Mouse (Mus musculus) intestine, postnatal 0 days (tissue): ENCODE results near the gene Anp32a. TPM values are rescaled to one million over a fixed set of nuclear protein-coding genes. Genes with fewer than 3 reads are reported as not detected.

Experiments used
- ATAC-seq: fragments of 200-750 bp; cut with Nextera tagmentation; 2 replicates; pipeline ENCODE4 v1.8.0; 2017; ENCODE audit warnings: mild to moderate bottlenecking, moderate TSS enrichment, moderate library complexity
- H3K27ac ChIP-seq: fragments of 300-500 bp; sonication (generic); 2 replicates; pipeline ENCODE4 v1.5.1; 2014; ENCODE audit warnings: mild to moderate bottlenecking, low read depth, low read length, moderate library complexity
- H3K27me3 ChIP-seq: fragments of 300-500 bp; sonication (generic); replicated peaks from 2 replicates; pipeline ENCODE4 v1.6.1; 2014; ENCODE audit warnings: low read length, mixed read lengths; ENCODE audit not compliant: control insufficient read depth, insufficient read depth
- H3K36me3 ChIP-seq: fragments of 300-500 bp; sonication (generic); 2 replicates; pipeline ENCODE4 v1.6.1; 2014; ENCODE audit warnings: mild to moderate bottlenecking, moderate library complexity; ENCODE audit not compliant: control insufficient read depth, insufficient read depth
- H3K4me1 ChIP-seq: fragments of 300-500 bp; sonication (generic); replicated peaks from 2 replicates; pipeline ENCODE4 v1.6.1; 2014; ENCODE audit warnings: antibody characterized with exemption, low read length, mixed read lengths; ENCODE audit not compliant: control insufficient read depth, insufficient read depth
- H3K4me2 ChIP-seq: fragments of 300-500 bp; sonication (generic); replicated peaks from 2 replicates; pipeline ENCODE4 v1.6.1; 2014; ENCODE audit warnings: low read depth, mild to moderate bottlenecking, moderate library complexity
- H3K4me3 ChIP-seq: fragments of 300-500 bp; sonication (generic); 2 replicates; pipeline ENCODE4 v1.5.1; 2014; ENCODE audit warnings: low read depth, low read length
- H3K9ac ChIP-seq: fragments of 300-500 bp; sonication (generic); 2 replicates; pipeline ENCODE4 v1.6.1; 2014; ENCODE audit warnings: mild to moderate bottlenecking, low read depth, low read length
- H3K9me3 ChIP-seq: fragments of 300-500 bp; sonication (generic); 2 replicates; pipeline ENCODE4 v1.6.1; 2016; ENCODE audit warnings: mixed run types; ENCODE audit not compliant: control insufficient read depth
- CTCF ChIP-seq: sonication (generic); IDR thresholded peaks from 2 replicates; pipeline ENCODE4 v1.5.1; 2016; ENCODE audit warnings: low read depth, mild to moderate bottlenecking, control low read depth, antibody characterized with exemption, moderate library complexity
- WGBS: fragments of 180-500 bp; shearing (Covaris S2); extraction: QIAGEN DNeasy Blood & Tissue Kit; methylation state at CpG from one replicate; pipeline ENCODE4 v1.1.7; 2014; 5-methylcytosine and 5-hydroxymethylcytosine counted together
- polyA plus RNA-seq: library from polyadenylated mRNA; unstranded; fragments of >200 nt; fragmentation: Nextera tagmentation; extraction: Ambion mirVana; gene quantifications from 2 replicates; pipeline ENCODE4 v1.2.1, GENCODE M21; 2015

The Anp32a gene
- polyA plus RNA-seq, 1 experiment from 2014 or later = 57.4 TPM

- Histone ChIP-seq H3K27me3 (no peaks in the 10 kb centered on the region), H3K27ac (no peak overlapping the region), H3K9ac (no peak overlapping the region), H3K9me3 (no peaks in the 10 kb centered on the region), H3K4me2 (peak overlapping the region; percentile 69), H3K36me3 (no peaks in the 10 kb centered on the region), H3K4me3 (no peak overlapping the region), H3K4me1 (peaks cover 4% of the 10 kb centered on the region; the same call in 1 of the 2 replicates)
- no peak for ATAC-seq
- TF ChIP-seq CTCF = no peak
- WGBS = 97% methylated on average over 6 of the region's 6 CpGs
Measured at GRCm38 (mm10) chr9:62421911-62422310, 80.8 kb downstream of the Anp32a start.

- no peaks in the 10 kb centered on the region for H3K9me3 ChIP-seq
- no peak overlapping the region for H3K9ac ChIP-seq
- no peak overlapping the region for H3K4me3 ChIP-seq
- no peaks in the 10 kb centered on the region for H3K36me3 ChIP-seq
- WGBS = 55% methylated on average over 10 of the region's 10 CpGs
- no peaks in the 10 kb centered on the region for H3K27me3 ChIP-seq
- H3K4me2 ChIP-seq = no peak overlapping the region
- no peak for TF ChIP-seq CTCF
- peaks cover 4% of the 10 kb centered on the region; the same call in 1 of the 2 replicates for H3K4me1 ChIP-seq
- no peak overlapping the region for H3K27ac ChIP-seq
- no peak for ATAC-seq
Measured at GRCm38 (mm10) chr9:62422926-62423325, 81.8 kb downstream of the Anp32a start.

DNA sequence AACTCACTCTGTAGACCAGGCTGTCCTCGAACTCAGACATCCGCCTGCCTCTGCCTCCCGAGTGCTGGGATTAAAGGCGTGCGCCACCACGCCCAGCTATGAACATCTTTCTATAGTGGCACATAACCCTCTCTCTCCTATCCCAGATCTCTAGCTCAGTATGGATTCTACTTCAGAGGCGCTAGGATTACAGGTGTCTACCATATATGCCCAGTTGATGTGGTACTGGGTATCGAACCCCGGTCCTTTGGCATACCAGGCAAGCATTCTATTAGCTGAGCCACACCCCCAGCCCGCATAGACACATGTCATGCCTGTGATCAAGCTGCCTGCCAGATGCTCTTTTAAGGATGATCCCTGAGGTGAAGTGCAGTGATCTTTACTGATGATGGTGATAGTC, 82.8 kb downstream of the Anp32a start:
- no peak for ATAC-seq
- Histone ChIP-seq H3K9me3 (no peaks in the 10 kb centered on the region), H3K36me3 (no peaks in the 10 kb centered on the region), H3K27me3 (no peaks in the 10 kb centered on the region), H3K9ac (no peak overlapping the region), H3K4me2 (no peak overlapping the region), H3K27ac (no peak overlapping the region), H3K4me3 (no peak overlapping the region), H3K4me1 (peaks cover 4% of the 10 kb centered on the region; the same call in 1 of the 2 replicates)
- TF ChIP-seq CTCF = no peak
- WGBS = 95% methylated on average over 10 of the region's 10 CpGs

DNA sequence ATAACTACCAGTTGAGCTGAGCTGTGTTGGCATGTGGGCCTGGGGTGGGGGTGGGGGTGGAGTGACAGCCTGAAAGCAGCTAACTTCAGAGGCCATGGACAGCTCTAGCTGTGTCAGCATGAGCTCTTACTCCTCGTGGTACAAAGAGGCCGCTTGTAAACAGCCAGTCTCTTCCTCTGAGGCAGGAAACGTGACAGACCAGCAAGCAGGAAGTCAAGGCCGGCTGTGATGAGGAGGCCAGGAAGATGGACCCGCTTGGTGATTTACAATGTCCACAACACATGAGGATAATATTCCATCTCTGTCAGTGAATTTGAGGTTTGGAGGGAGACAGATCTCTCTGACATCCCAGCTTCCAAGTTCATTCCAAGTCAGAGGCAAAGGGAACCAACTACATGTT, 84.2 kb downstream of the Anp32a start:
- Histone ChIP-seq H3K4me3 (no peak overlapping the region), H3K4me2 (no peak overlapping the region), H3K27ac (no peak overlapping the region), H3K9ac (no peak overlapping the region), H3K36me3 (no peaks in the 10 kb centered on the region), H3K9me3 (no peaks in the 10 kb centered on the region), H3K4me1 (peaks cover 4% of the 10 kb centered on the region; the same call in 1 of the 2 replicates), H3K27me3 (no peaks in the 10 kb centered on the region)
- WGBS = 40% methylated on average over 5 of the region's 5 CpGs
- no peak for TF ChIP-seq CTCF
- ATAC-seq = no peak

- TF ChIP-seq CTCF = no peak
- Histone ChIP-seq H3K9me3 (no peaks in the 10 kb centered on the region), H3K4me3 (no peak overlapping the region), H3K36me3 (no peaks in the 10 kb centered on the region), H3K4me2 (no peak overlapping the region), H3K9ac (no peak overlapping the region), H3K27ac (no peak overlapping the region), H3K4me1 (peaks cover under 1% of the 10 kb centered on the region; the same call in 1 of the 2 replicates), H3K27me3 (no peaks in the 10 kb centered on the region)
- ATAC-seq = no peak
- WGBS = 92% methylated on average over 19 of the region's 19 CpGs
Measured at GRCm38 (mm10) chr9:62426021-62426420, 84.9 kb downstream of the Anp32a start.

DNA sequence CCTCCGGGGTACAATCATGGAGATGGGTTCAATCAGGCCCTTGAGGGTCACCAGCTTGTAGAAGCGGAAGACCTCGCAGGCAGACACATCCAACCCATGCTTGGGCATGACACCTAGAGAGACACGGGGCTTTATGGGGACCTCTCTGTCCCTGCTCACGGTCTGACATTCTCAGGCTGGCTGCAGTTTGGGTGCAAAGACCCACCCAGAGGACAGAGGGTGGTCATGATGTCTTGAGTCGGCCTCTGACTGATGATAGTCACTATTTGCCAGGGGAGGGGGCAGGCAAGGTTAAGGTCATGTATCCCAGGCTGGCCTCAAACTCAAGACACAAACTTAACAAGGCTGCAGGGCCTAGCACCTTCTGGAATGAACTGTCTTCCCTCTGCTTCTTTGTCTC, 85.4 kb downstream of the Anp32a start:
- no peaks in the 10 kb centered on the region for H3K27me3 ChIP-seq
- no peak for TF ChIP-seq CTCF
- no peak overlapping the region for H3K4me3 ChIP-seq
- H3K27ac ChIP-seq = peak overlapping the region; percentile 41; the same call in 1 of the 2 replicates
- no peak overlapping the region for H3K4me2 ChIP-seq
- H3K9ac ChIP-seq = no peak overlapping the region
- WGBS = 86% methylated on average over 6 of the region's 6 CpGs
- no peak for ATAC-seq
- H3K9me3 ChIP-seq = no peaks in the 10 kb centered on the region
- H3K4me1 ChIP-seq = no peaks in the 10 kb centered on the region; the same call in 1 of the 2 replicates
- no peaks in the 10 kb centered on the region for H3K36me3 ChIP-seq

- H3K4me1 ChIP-seq = no peaks in the 10 kb centered on the region
- H3K36me3 ChIP-seq = no peaks in the 10 kb centered on the region
- no peak overlapping the region for H3K9ac ChIP-seq
- H3K9me3 ChIP-seq = no peaks in the 10 kb centered on the region
- H3K4me2 ChIP-seq = no peak overlapping the region
- peak overlapping the region; percentile 41; the same call in 1 of the 2 replicates for H3K27ac ChIP-seq
- no peak for TF ChIP-seq CTCF
- no peaks in the 10 kb centered on the region for H3K27me3 ChIP-seq
- no peak overlapping the region for H3K4me3 ChIP-seq
- 54% methylated on average over 8 of the region's 8 CpGs for WGBS
- peak; percentile 71 for ATAC-seq
Measured at GRCm38 (mm10) chr9:62427010-62427409, 85.9 kb downstream of the Anp32a start.

Other genes starting within 250 kb of the Anp32a start
- 8.1 and 10.9 TPM in 2 replicates for gene Glce, start 218.6 kb upstream of the Anp32a start, polyA plus RNA-seq
- gene Spesp1, start 59.1 kb upstream of the Anp32a start, polyA plus RNA-seq = not detected in 2 replicates
- gene Coro2b, start 195.8 kb downstream of the Anp32a start, polyA plus RNA-seq = 2.8 and 2.9 TPM in 2 replicates